Mouse (Mus musculus) layer of hippocampus, adult 8-10 months (tissue): ENCODE data around the gene Mprip. TPM values are rescaled to one million over a fixed set of nuclear protein-coding genes. Genes with fewer than 3 reads are reported as not detected.

Experiments used
- DNase-seq, 2 experiments: peaks; one replicate each; pipeline ENCODE4 v3.0.0; 2022; ENCODE audit warnings: low spot score in 2 of 2
- total RNA-seq, 4 experiments: library from RNA; stranded (reverse); gene quantifications; 2 replicates each; pipeline ENCODE4 v1.2.4; 2022

Mprip gene
- total RNA-seq, 4 experiments from 2014 or later: 265 to 273 (median 269) TPM

DNA sequence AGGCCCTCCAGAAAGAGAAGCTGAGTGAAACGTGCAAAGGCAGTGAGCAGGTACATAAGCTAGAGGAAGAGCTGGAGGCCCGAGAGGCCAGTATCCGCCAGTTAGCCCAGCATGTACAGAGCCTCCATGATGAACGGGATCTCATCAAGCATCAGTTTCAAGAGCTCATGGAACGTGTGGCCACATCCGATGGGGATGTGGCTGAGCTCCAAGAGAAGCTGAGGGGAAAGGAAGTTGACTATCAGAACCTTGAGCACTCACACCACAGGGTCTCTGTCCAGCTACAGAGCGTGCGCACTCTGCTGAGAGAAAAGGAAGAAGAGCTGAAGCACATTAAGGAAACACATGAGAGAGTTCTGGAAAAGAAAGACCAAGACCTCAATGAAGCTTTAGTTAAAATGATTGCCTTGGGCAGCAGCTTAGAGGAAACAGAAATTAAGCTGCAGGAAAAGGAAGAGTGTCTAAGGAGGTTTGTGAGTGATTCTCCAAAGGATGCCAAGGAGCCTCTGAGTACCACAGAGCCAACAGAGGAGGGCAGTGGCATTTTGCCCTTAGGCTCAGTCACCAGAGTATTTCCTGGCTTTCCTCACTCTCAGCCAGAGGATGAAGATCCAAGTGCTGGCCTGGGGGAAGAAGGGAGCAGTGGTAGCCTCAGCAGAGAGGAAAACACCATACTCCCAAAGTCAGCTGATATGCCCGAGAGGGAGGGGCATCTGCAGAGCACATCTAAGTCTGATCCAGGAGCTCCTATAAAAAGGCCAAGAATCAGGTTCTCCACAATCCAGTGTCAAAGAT is 97.3 kb downstream of the Mprip start:
- DNase-seq: no peak

- DNase-seq: peak; percentile 65 to 74
Measured at GRCm38 (mm10) chr11:59759178-59759577, 98.1 kb downstream of the Mprip start.

GRCm38 (mm10) chr11:59759626-59760025 is 98.5 kb downstream of the Mprip start:
- DNase-seq: no peak

DNA sequence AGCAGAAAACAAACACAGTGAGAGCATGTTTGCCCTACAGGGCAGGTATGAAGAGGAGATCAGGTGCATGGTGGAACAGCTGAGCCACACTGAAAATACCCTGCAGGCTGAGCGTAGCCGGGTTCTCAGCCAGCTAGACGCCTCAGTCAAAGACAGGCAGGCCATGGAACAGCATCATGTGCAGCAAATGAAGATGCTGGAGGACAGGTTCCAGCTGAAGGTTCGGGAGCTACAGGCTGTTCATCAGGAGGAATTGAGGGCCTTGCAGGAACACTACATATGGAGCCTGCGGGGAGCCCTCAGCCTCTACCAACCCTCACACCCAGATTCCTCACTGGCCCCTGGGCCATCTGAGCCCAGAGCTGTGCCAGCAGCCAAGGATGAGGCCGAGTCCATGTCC is 99.7 kb downstream of the Mprip start:
- DNase-seq: no peak

GRCm38 (mm10) chr11:59769307-59769706 is 108.2 kb downstream of the Mprip start:
- DNase-seq: no peak

DNA sequence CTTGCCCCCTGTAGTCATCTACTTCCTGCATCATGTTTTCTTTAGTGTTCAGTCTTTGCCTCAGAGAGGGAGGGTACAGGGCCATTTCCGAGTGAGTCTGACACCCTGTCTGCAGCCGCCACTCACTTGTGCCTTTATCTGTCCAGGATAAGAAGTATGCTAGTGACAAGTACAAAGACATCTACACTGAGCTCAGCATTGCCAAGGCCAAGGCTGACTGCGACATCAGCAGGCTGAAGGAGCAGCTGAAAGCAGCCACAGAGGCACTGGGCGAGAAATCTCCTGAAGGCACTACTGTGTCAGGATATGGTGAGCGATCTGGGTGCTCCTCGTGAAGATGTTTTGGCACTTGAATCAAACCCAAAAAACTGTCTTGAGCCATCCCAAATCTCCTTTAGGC is 108.6 kb downstream of the Mprip start:
- no peak for DNase-seq

- no peak for DNase-seq
Measured at GRCm38 (mm10) chr11:59770753-59771152, 109.6 kb downstream of the Mprip start.

- DNase-seq: no peak
Measured at GRCm38 (mm10) chr11:59772291-59772690, 111.2 kb downstream of the Mprip start.

DNA sequence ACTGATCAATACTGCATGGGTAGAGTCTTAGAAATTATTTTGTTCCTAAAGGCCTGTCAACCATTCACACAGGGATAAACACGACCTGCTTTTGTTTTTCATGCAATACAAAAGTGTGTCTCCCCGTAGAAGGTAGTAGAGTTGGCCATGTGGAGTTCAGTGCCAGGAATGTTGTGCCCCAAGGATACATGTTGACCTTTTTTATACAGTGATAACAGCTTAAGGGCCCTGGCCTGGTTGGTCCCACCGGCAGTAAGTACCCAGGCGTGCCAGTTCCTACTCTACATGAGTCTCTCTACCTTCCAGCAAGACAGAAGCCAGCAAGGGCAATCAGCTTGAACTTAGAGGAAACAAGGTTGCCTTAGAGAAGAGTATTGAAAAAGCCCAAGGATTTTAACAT is 111.8 kb downstream of the Mprip start:
- DNase-seq: no peak

DNA sequence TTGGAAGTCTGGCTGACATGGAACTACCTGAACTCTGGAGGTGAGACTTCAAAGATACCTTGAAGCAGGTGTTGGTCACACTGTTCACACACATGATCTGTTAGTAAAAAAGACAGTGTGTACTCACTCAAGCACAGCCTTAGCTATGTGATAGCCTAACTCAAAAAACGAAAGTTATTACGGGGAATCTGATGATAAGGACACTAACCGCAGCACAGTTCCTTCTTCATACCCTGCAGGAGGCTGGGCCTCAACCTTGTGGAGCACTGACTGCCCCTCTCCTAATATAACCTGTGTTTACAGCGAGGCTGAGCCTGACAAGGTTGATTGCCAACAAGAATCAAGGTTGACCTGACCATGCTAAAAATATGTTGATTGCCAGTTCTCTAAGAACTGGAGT is 113.4 kb downstream of the Mprip start:
- no peak for DNase-seq

DNA sequence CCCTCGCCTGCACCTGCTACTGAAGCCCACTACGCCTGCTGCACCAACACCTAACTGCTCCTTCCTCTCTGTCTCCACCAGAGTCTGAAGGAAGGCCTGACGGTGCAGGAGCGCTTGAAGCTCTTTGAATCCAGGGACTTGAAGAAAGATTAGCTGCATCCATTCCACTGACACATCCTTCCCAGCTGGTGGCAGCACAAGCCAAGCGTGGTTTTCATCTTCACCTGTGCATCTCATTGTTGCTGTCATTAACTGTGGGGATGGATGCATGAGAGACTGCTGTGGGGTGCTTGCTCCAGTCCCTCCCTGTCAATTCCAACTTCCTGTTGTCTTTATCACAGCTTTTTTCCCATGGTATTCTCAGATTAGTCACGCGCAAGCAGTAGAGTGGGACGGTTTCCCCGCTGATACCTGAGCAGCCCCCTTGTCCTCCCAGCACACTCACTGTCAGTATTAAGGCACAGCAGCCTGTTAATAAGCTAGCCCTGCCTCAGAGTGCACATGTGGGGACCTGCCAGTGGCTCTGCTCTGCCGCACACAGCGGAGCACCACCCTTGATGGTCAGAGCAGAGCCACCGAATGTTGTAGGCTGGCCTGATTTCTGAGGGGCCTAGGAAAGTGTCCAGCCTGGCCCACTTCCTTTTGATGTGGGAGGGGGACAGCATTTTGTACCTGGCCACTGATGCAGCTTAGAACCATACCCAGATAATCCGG is 114.5 kb downstream of the Mprip start:
- no peak for DNase-seq

GRCm38 (mm10) chr11:59777259-59777658 is 116.2 kb downstream of the Mprip start:
- DNase-seq: no peak

DNA sequence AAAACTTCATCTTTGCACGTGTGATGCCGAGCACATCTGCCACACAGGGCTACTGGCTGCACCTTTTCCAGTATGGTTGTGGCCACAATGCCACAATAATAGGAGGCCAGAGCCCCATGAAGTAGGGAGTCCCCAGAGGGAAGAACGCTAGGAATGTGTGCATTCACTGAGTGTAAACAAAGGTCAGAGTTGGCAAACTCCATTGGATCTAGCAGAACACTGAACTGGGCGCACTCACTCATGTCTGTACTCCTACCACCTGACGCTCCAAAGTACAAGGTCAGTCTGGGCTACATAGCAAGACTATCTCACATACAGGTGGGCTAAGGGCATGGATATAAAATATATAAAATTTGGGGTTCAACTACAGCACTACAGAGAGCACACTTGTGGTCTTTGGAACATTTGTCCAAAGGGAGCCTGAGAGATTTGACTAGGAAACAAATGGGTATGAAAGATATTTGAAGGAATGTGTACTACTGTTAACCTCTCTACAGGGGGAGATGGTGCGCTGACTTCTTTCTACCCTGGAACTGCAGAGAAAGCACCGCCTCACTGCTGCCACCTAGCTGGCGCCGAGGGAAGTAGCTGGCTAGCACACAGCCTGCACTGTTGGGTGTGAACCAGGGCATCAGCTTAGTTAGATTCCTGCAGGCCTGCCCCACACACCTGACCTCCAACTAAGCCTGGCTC is 117.2 kb downstream of the Mprip start:
- peak in 1 of 2 experiments; percentile 61 for DNase-seq

DNA sequence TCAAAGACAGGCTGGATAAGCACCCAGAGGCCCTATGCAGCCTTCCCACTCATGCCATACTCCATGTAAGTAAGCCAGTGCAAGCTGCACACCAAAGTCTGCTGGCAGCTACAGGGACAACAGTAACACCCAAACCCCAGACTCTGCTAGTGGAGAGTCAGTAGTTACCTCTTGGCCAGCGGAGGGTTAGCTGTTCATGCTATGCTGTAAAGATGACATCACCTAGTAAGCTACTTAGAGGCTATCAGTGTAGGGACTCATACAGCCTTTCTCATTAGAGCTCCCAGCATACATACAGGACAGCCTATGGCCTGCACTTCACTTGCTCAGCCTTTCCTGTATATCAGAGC is 117.7 kb downstream of the Mprip start:
- DNase-seq: no peak

- DNase-seq: no peak
Measured at GRCm38 (mm10) chr11:59779406-59779805, 118.3 kb downstream of the Mprip start.

- no peak for DNase-seq
Measured at GRCm38 (mm10) chr11:59780241-59780640, 119.1 kb downstream of the Mprip start.

- DNase-seq: no peak
Measured at GRCm38 (mm10) chr11:59782091-59782590, 121.0 kb downstream of the Mprip start.

- DNase-seq: no peak
Measured at GRCm38 (mm10) chr11:59783591-59783990, 122.5 kb downstream of the Mprip start.

GRCm38 (mm10) chr11:59786444-59787198 is 125.5 kb downstream of the Mprip start:
- no peak for DNase-seq

GRCm38 (mm10) chr11:59787199-59787781 is 126.2 kb downstream of the Mprip start, which contains the start of gene Pld6:
Gene Pld6, minus strand, starts transcription at chr11:59787645.
- DNase-seq: no peak

- DNase-seq: no peak
Measured at GRCm38 (mm10) chr11:59789311-59789710, 128.2 kb downstream of the Mprip start.
